Mouse (Mus musculus): Measurements from ENCODE around the gene Trmt10c.
"Not testable (repeated sequence)": the region's sequence is repeated elsewhere in the genome, so short reads cannot be mapped to it uniquely, and the experiment has no call there.

Trmt10c gene

GRCm38 (mm10) chr16:56037138-56038010, at the start of gene Trmt10c:
Trmt10c (minus strand) TSS chr16:56037819.
- peak; percentile 85 for DNase-seq (ENCODE audit: low read depth, low spot score)

GRCm38 (mm10) chr16:56086336-56086735, 48.7 kb upstream of the Trmt10c start:
- no peak for DNase-seq (ENCODE audit: low read depth, low spot score)

- no peak for DNase-seq (ENCODE audit: low read depth, low spot score)
Observed at GRCm38 (mm10) chr16:56081691-56082090, 44.1 kb upstream of the Trmt10c start.

- no peak for DNase-seq (ENCODE audit: low read depth, low spot score)
Observed at GRCm38 (mm10) chr16:56079419-56079818, 41.8 kb upstream of the Trmt10c start.

GRCm38 (mm10) chr16:56076121-56076869, 38.7 kb upstream of the Trmt10c start:
- DNase-seq (ENCODE audit: low read depth, low spot score), result no peak

- DNase-seq (ENCODE audit: low read depth, low spot score), result peak; percentile 81
Observed at GRCm38 (mm10) chr16:56075222-56076111, 37.8 kb upstream of the Trmt10c start.

GRCm38 (mm10) chr16:56074565-56074964, 36.9 kb upstream of the Trmt10c start:
- no peak for DNase-seq (ENCODE audit: low read depth, low spot score)

- DNase-seq (ENCODE audit: low read depth, low spot score), result no peak
Observed at GRCm38 (mm10) chr16:56074122-56074521, 36.5 kb upstream of the Trmt10c start.

GRCm38 (mm10) chr16:56073150-56073549, 35.5 kb upstream of the Trmt10c start:
- not testable (repeated sequence) for DNase-seq (ENCODE audit: low read depth, low spot score)

- DNase-seq (ENCODE audit: low read depth, low spot score), result no peak
Observed at GRCm38 (mm10) chr16:56072533-56072932, 34.9 kb upstream of the Trmt10c start.

- no peak for DNase-seq (ENCODE audit: low read depth, low spot score)
Observed at GRCm38 (mm10) chr16:56071317-56072232, 34.0 kb upstream of the Trmt10c start.

- no peak for DNase-seq (ENCODE audit: low read depth, low spot score)
Observed at GRCm38 (mm10) chr16:56068523-56069070, 31.0 kb upstream of the Trmt10c start.

GRCm38 (mm10) chr16:56066113-56066512, 28.5 kb upstream of the Trmt10c start:
- no peak for DNase-seq (ENCODE audit: low read depth, low spot score)

GRCm38 (mm10) chr16:56064334-56064990, 26.8 kb upstream of the Trmt10c start:
- DNase-seq (ENCODE audit: low read depth, low spot score), result no peak

GRCm38 (mm10) chr16:56062981-56063380, 25.4 kb upstream of the Trmt10c start:
- DNase-seq (ENCODE audit: low read depth, low spot score), result no peak

GRCm38 (mm10) chr16:56061995-56062594, 24.5 kb upstream of the Trmt10c start:
- DNase-seq (ENCODE audit: low read depth, low spot score), result no peak

GRCm38 (mm10) chr16:56058151-56058550, 20.5 kb upstream of the Trmt10c start:
- DNase-seq (ENCODE audit: low read depth, low spot score), result no peak

- DNase-seq (ENCODE audit: low read depth, low spot score), result no peak
Observed at GRCm38 (mm10) chr16:56056944-56057590, 19.4 kb upstream of the Trmt10c start.

- no peak for DNase-seq (ENCODE audit: low read depth, low spot score)
Observed at GRCm38 (mm10) chr16:56055911-56056310, 18.3 kb upstream of the Trmt10c start.

All from retina, adult 2 months (tissue).